Mouse (Mus musculus): ENCODE measurements around the gene Ipo7.

The Ipo7 gene

GRCm38 (mm10) chr7:110078168-110078567 lies 60.1 kb downstream of the Ipo7 start:
- TF ChIP-seq GATA4 (IDR thresholded peaks at IDR 0.05; ENCODE audit: insufficient replicate concordance, low read length): no peak

DNA sequence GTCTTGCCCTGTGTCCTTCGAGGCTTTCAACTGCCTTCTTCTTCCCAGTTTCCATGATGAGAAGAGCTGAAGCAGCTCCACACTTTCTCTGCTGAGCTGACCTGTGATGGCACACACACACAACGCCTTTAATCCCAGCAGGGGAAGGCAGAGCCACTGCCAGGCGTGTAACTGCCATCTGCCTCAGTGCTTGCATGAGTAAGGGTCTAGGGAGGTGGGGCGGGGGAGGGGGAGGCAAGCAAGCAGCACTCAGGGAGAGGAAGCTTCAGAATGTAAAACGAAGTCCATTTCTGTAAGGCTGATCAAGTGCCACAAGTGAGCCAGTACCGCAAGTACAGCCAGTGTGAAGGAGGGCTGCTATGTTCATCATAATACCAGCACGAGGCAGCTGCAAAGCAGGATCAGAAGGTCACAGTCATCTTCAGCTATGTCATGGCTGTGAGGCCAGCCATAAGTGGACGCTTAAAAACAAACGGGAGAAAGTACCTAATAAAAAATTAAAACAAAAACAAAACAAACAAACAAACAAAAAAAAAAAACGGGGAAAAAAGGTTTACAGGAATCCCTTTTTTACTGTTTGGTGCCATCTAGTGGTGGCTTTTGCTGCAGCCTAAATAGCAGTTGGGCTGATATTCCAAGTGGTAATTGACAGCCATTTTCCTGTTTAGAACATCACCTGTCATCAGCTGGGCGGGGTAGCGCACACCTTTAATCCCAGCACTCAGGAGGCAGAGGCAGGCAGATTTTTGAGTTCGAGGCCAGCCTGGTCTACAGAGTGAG lies 65.5 kb downstream of the Ipo7 start:
- no peak for TF ChIP-seq GATA4 (IDR thresholded peaks at IDR 0.05; ENCODE audit: insufficient replicate concordance, low read length)

- no peak for TF ChIP-seq GATA4 (IDR thresholded peaks at IDR 0.05; ENCODE audit: insufficient replicate concordance, low read length)
Measured at GRCm38 (mm10) chr7:110085217-110085616, 67.1 kb downstream of the Ipo7 start.

GRCm38 (mm10) chr7:110087914-110088313 lies 69.8 kb downstream of the Ipo7 start:
- no peak for TF ChIP-seq GATA4 (IDR thresholded peaks at IDR 0.05; ENCODE audit: insufficient replicate concordance, low read length)

DNA sequence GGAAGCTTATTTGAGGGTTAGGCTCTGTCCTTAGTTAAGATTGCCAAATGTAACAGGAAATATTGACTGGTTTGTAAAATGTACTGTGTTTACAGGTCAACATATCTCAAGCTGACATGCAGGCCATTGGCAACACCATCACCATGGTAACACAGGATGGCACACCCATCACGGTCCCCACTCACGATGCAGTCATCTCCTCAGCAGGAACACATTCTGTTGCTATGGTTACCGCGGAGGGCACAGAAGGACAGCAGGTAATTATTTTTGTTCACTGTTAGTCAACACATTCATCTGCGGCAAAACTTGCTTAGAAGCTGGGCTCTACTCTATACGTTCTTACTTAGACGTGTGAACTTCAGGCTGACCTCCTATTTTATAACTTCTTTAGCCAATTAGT lies 73.6 kb downstream of the Ipo7 start:
- no peak for TF ChIP-seq GATA4 (IDR thresholded peaks at IDR 0.05; ENCODE audit: insufficient replicate concordance, low read length)

GRCm38 (mm10) chr7:110096332-110096731 lies 78.3 kb downstream of the Ipo7 start:
- no peak for TF ChIP-seq GATA4 (IDR thresholded peaks at IDR 0.05; ENCODE audit: insufficient replicate concordance, low read length)

- TF ChIP-seq GATA4 (IDR thresholded peaks at IDR 0.05; ENCODE audit: insufficient replicate concordance, low read length): no peak
Measured at GRCm38 (mm10) chr7:110097106-110097793, 79.2 kb downstream of the Ipo7 start.

DNA sequence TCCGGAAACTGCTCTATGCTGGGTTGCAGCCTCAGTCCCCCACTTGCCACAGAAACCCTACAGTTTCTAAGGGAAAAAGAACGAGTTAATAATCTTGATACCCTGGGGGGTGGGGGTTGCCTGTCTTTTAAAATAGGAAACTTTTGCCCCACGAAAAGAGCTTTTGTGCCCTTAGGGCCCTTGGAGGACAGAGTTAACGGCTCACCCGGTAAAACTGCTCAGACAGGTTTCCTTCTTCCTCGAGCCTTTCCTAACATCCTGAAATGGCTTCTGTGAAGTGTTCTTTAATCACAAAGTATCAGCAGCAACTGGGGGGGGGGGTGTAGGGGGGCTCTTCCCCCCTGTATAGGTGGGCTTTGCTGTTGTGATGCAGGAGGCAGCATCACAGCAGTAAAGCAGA lies 82.8 kb downstream of the Ipo7 start:
- TF ChIP-seq GATA4 (IDR thresholded peaks at IDR 0.05; ENCODE audit: insufficient replicate concordance, low read length): no peak

DNA sequence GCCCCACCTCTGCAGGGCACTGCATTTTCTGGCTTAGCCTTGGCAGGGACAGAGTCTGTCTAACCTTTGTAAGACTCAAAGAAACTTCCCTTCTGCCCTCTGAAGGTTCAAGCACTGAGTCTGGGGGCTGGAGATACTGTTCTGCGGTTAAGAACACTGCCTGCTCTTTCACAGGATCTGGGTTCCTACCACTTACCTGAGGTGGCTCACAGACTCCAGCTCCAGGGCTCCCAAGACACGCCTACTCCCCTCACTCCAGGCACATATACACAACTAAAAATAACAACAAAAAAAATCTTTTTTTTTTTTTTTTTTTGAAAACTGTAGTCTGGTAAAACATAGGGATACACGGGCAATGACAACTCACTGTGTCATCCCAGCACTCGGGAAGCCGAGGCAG lies 83.2 kb downstream of the Ipo7 start:
- TF ChIP-seq GATA4 (IDR thresholded peaks at IDR 0.05; ENCODE audit: insufficient replicate concordance, low read length): no peak

- no peak for TF ChIP-seq GATA4 (IDR thresholded peaks at IDR 0.05; ENCODE audit: insufficient replicate concordance, low read length)
Measured at GRCm38 (mm10) chr7:110105041-110105440, 87.0 kb downstream of the Ipo7 start.

Data from liver, adult (tissue).